ENCODE assay signal across 10 mouse cellular contexts in genomic region chr1:176946031-176946795, GRCm38 (mm10).
DNase-seq lines count a peak whose midpoint lies in the region; ATAC-seq and TF ChIP-seq lines count a peak whose summit lies in the region.
"Had no signal": no experiment of that assay in that cellular context is flagged by ENCODE, and none has a peak within 500 bp of the region (broad histone marks: within the 10 kb centered on the region; RNA-seq: fewer than 3 reads in every experiment).

No protein-coding gene starts in this region.

- H3K4me2 ChIP-seq in hindbrain, postnatal 0 days (ENCODE audit: low read depth, low read length) = no peak overlapping the region; the same call in 1 of the 2 replicates
- H3K4me2 ChIP-seq in neural tube, embryonic 15.5 days = peak overlapping the region; percentile 19; the same call in 1 of the 2 replicates
- no peak overlapping the region for H3K4me2 ChIP-seq in heart, embryonic 11.5 days
- H3K4me2 ChIP-seq: lung, embryonic 14.5 days had no signal

- no peak for DNase-seq in layer of hippocampus, adult 2 months (ENCODE audit: low spot score in 2 of 2)
- DNase-seq in layer of hippocampus, adult 9-11 months = no peak
- DNase-seq in cerebellum, adult 9-10 months = peak; percentile 80
- DNase-seq in hindbrain, postnatal 0 days (ENCODE audit: low spot score) = peak; percentile 66
- no peak for DNase-seq in kidney, postnatal 25 days
- no peak for DNase-seq in kidney, postnatal 14 days
- DNase-seq: kidney, adult 8-10 months; lung, embryonic 14.5 days had no signal

- no peak overlapping the region for H3K9ac ChIP-seq in hindbrain, postnatal 0 days (replicated peaks; ENCODE audit: low read length)
- no peak overlapping the region for H3K9ac ChIP-seq in neural tube, embryonic 15.5 days (replicated peaks)
- no peak overlapping the region for H3K9ac ChIP-seq in heart, embryonic 11.5 days (ENCODE audit: low read depth, low read length)
- H3K9ac ChIP-seq: lung, embryonic 14.5 days had no signal

- no peaks in the 10 kb centered on the region for H3K9me3 ChIP-seq in hindbrain, postnatal 0 days (ENCODE audit: low read length)
- H3K9me3 ChIP-seq in neural tube, embryonic 15.5 days (replicated peaks) = no peaks in the 10 kb centered on the region
- no peaks in the 10 kb centered on the region for H3K9me3 ChIP-seq in heart, embryonic 11.5 days (replicated peaks; ENCODE audit: control insufficient read depth, low read length)

- 43% methylated on average over 11 of the region's 11 CpGs for WGBS in hindbrain, postnatal 0 days
- 49% methylated on average over 11 of the region's 11 CpGs for WGBS in neural tube, embryonic 15.5 days
- 77% methylated on average over 11 of the region's 11 CpGs for WGBS in heart, embryonic 11.5 days (ENCODE audit: insufficient replicate concordance)

- peak; percentile 77 for ATAC-seq in hindbrain, postnatal 0 days
- peak; percentile 56 for ATAC-seq in neural tube, embryonic 15.5 days (ENCODE audit: low FRiP score)
- no peak for ATAC-seq in heart, embryonic 11.5 days (replicated peaks; ENCODE audit: insufficient number of reproducible peaks, low FRiP score, low TSS enrichment)

- H3K4me3 ChIP-seq in layer of hippocampus, adult 2 months = no peak overlapping the region
- no peak overlapping the region for H3K4me3 ChIP-seq in hindbrain, postnatal 0 days (ENCODE audit: low read length)
- H3K4me3 ChIP-seq in neural tube, embryonic 15.5 days (replicated peaks) = no peak overlapping the region
- H3K4me3 ChIP-seq in heart, embryonic 11.5 days (ENCODE audit: low read depth, low read length) = no peak overlapping the region

- H3K27me3 ChIP-seq in hindbrain, postnatal 0 days (ENCODE audit: insufficient read depth, low read length) = no peaks in the 10 kb centered on the region
- H3K27me3 ChIP-seq in neural tube, embryonic 15.5 days (replicated peaks) = peaks cover 3% of the 10 kb centered on the region; the same call in 1 of the 2 replicates
- H3K27me3 ChIP-seq in heart, embryonic 11.5 days (ENCODE audit: control insufficient read depth, insufficient read depth, low read length) = no peaks in the 10 kb centered on the region

- no peaks in the 10 kb centered on the region for H3K36me3 ChIP-seq in hindbrain, postnatal 0 days (ENCODE audit: insufficient read depth, low read length)
- no peaks in the 10 kb centered on the region for H3K36me3 ChIP-seq in neural tube, embryonic 15.5 days
- no peaks in the 10 kb centered on the region for H3K36me3 ChIP-seq in heart, embryonic 11.5 days (ENCODE audit: control insufficient read depth, insufficient read depth, low read length)

- H3K4me1 ChIP-seq in hindbrain, postnatal 0 days (ENCODE audit: insufficient read depth, low read length) = no peaks in the 10 kb centered on the region
- peaks cover 14% of the 10 kb centered on the region for H3K4me1 ChIP-seq in neural tube, embryonic 15.5 days
- H3K4me1 ChIP-seq in heart, embryonic 11.5 days (ENCODE audit: control insufficient read depth, insufficient read depth, low read length) = no peaks in the 10 kb centered on the region

- no peak for TF ChIP-seq CTCF in layer of hippocampus, adult 2 months (conservative IDR thresholded peaks at IDR 0.05)
- TF ChIP-seq CTCF in hindbrain, postnatal 0 days (IDR thresholded peaks at IDR 0.05; ENCODE audit: low read depth) = no peak

- peak overlapping the region; percentile 88 for H3K27ac ChIP-seq in layer of hippocampus, adult 2 months
- peak overlapping the region; percentile 70 for H3K27ac ChIP-seq in hindbrain, postnatal 0 days
- peak overlapping the region; percentile 54 for H3K27ac ChIP-seq in neural tube, embryonic 15.5 days (replicated peaks)
- no peak overlapping the region for H3K27ac ChIP-seq in heart, embryonic 11.5 days (ENCODE audit: low read depth, low read length)

Comparison
In these comparisons a context has a peak if more than half of its experiments do, and no peak if none do; other contexts are left out.
1. DNase-seq: peak in cerebellum, adult 9-10 months (single experiment) and hindbrain, postnatal 0 days (single experiment); none in layer of hippocampus, adult 2 months (0 of 2), layer of hippocampus, adult 9-11 months (single experiment), kidney, postnatal 25 days (0 of 2) and kidney, postnatal 14 days (single experiment).